Mouse (Mus musculus): Measurements from ENCODE around the gene Hhatl.

- TF ChIP-seq TAL1 (IDR thresholded peaks at IDR 0.05; ENCODE audit: low read length) (no peak), GATA1 (IDR thresholded peaks at IDR 0.05; ENCODE audit: low read length) (no peak)
Measured at GRCm38 (mm10) chr9:121752774-121753173, 39.5 kb downstream of the Hhatl start.

Data from erythroblast, embryonic 14.5 days (primary cell).